Mouse (Mus musculus) midbrain, embryonic 10.5 days (tissue): ENCODE results near the gene Aldh1a2. TPM values are rescaled to one million over a fixed set of nuclear protein-coding genes. Genes with fewer than 3 reads are reported as not detected.

Experiments used
- DNase-seq: peaks from one replicate; pipeline ENCODE4 v3.0.0-alpha.2; 2017; ENCODE audit warnings: low spot score
- H3K27ac ChIP-seq: fragments of 300-500 bp; sonication (generic); replicated peaks from 2 replicates; pipeline ENCODE4 v1.5.1; 2016; ENCODE audit warnings: mild to moderate bottlenecking
- H3K27me3 ChIP-seq: fragments of 300-500 bp; sonication (generic); 2 replicates; pipeline ENCODE4 v1.6.1; 2016; ENCODE audit warnings: low read depth, mild to moderate bottlenecking; ENCODE audit not compliant: poor library complexity, severe bottlenecking
- H3K36me3 ChIP-seq: fragments of 300-500 bp; sonication (generic); 2 replicates; pipeline ENCODE4 v1.6.1; 2016; ENCODE audit warnings: mild to moderate bottlenecking, moderate library complexity
- H3K4me1 ChIP-seq: fragments of 300-500 bp; sonication (generic); 2 replicates; pipeline ENCODE4 v1.6.1; 2016
- H3K4me3 ChIP-seq: fragments of 300-500 bp; sonication (generic); 2 replicates; pipeline ENCODE4 v1.5.1; 2016; ENCODE audit warnings: mild to moderate bottlenecking, moderate library complexity
- H3K9me3 ChIP-seq: fragments of 300-500 bp; sonication (generic); replicated peaks from 2 replicates; pipeline ENCODE4 v1.6.1; 2016; ENCODE audit warnings: mild to moderate bottlenecking
- WGBS: fragments of 180-500 bp; shearing (Covaris S2); methylation state at CpG from one replicate; pipeline ENCODE4 v1.1.7; 2016; 5-methylcytosine and 5-hydroxymethylcytosine counted together
- polyA plus RNA-seq: library from polyadenylated mRNA; unstranded; fragments of >200 nt; fragmentation: Nextera tagmentation; extraction: Ambion mirVana; gene quantifications from 2 replicates; pipeline ENCODE4 v1.2.1, GENCODE M21; 2016

Gene Aldh1a2
- polyA plus RNA-seq, 1 experiment from 2014 or later: 0.81 TPM

DNA sequence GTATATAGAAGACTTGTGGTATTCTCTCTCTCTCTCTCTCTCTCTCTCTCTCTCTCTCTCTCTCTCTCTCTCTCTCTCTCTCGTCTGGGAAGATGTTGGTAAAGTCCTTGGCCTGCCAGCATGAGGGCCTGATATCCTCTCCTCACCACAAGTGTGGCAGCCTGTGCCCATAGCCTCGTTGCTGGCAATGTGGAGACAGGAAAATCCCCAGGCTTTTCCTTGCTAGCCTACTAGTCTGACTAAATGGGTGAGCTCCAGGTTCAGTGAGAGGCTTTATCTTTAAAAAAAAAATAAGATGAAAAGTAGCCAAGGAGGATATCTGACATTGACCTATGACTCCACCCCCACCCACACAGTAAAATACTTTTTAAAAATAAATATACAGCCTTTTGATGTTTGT lies 4.8 kb downstream of the Aldh1a2 start:
- 54% methylated on average over 2 of the region's 2 CpGs for WGBS
- no peak overlapping the region for H3K27ac ChIP-seq
- H3K9me3 ChIP-seq: no peaks in the 10 kb centered on the region
- no peak overlapping the region for H3K4me3 ChIP-seq
- H3K27me3 ChIP-seq: peaks cover 50% of the 10 kb centered on the region
- no peak for DNase-seq
- H3K4me1 ChIP-seq: peaks cover 12% of the 10 kb centered on the region
- H3K36me3 ChIP-seq: no peaks in the 10 kb centered on the region

- H3K27me3 ChIP-seq: peaks cover 48% of the 10 kb centered on the region
- DNase-seq: no peak
- H3K9me3 ChIP-seq: no peaks in the 10 kb centered on the region
- no peak overlapping the region for H3K27ac ChIP-seq
- WGBS: 30% methylated on average over 10 of the region's 10 CpGs
- H3K36me3 ChIP-seq: no peaks in the 10 kb centered on the region
- no peak overlapping the region for H3K4me3 ChIP-seq
- H3K4me1 ChIP-seq: peaks cover 15% of the 10 kb centered on the region
These were observed 11.8 kb downstream of the Aldh1a2 start for GRCm38 (mm10) chr9:71227226-71227970.

DNA sequence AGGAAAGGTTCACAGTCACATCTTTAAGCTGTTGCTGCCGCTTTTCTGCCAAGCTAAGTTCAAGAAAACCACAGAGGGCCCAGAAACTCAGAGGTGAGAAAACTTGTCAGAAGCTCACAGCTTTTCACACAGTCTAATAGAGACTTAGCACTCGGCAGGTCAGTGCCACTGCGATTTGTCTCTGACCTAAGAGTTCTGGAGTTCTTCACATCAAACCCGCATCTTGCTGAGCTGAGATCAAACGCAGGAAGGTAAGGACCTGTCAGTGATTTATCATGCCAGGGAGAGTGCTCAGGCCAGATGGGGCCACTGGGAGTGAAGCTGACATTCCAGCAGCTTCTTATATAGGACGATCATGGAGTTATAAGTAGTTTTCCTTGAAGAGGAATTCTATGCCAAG lies 14.4 kb downstream of the Aldh1a2 start:
- no peaks in the 10 kb centered on the region for H3K36me3 ChIP-seq
- DNase-seq: no peak
- 36% methylated on average over 6 of the region's 6 CpGs for WGBS
- H3K4me1 ChIP-seq: peaks cover 21% of the 10 kb centered on the region
- no peak overlapping the region for H3K27ac ChIP-seq
- H3K4me3 ChIP-seq: no peak overlapping the region
- no peaks in the 10 kb centered on the region for H3K9me3 ChIP-seq
- H3K27me3 ChIP-seq: peaks cover 55% of the 10 kb centered on the region

DNA sequence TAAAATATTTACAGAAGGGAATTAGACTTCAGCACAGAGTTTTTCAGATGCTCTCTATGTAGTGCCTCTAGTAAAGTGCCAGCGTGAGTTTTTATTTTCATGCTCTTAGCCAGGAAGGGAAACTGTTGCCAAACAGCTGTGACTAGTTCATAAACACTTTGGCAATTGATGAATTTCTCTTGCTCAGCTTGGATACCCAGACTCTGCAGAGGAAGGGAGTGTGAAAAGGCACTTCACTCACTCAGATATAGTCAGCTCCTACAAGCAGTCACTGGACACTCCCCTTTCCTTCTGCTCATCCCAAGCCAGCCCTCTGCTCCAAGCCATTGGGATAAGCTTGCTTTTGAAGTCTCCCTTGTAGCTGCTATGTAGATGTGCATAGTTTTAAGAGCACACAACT lies 21.0 kb downstream of the Aldh1a2 start:
- Histone ChIP-seq H3K27ac (no peak overlapping the region), H3K4me3 (no peak overlapping the region), H3K9me3 (no peaks in the 10 kb centered on the region), H3K4me1 (peaks cover 13% of the 10 kb centered on the region), H3K27me3 (peaks cover 16% of the 10 kb centered on the region; the same call in 1 of the 2 replicates), H3K36me3 (no peaks in the 10 kb centered on the region)
- DNase-seq: no peak
- 96% methylated on average over 1 of the region's 1 CpGs for WGBS

- H3K4me3 ChIP-seq: no peak overlapping the region
- WGBS: 82% methylated on average over 2 of the region's 2 CpGs
- no peak for DNase-seq
- H3K9me3 ChIP-seq: no peaks in the 10 kb centered on the region
- no peaks in the 10 kb centered on the region for H3K36me3 ChIP-seq
- no peak overlapping the region for H3K27ac ChIP-seq
- H3K4me1 ChIP-seq: peaks cover under 1% of the 10 kb centered on the region; the same call in 1 of the 2 replicates
- peaks cover 9% of the 10 kb centered on the region; the same call in 1 of the 2 replicates for H3K27me3 ChIP-seq
These were observed 24.3 kb downstream of the Aldh1a2 start for GRCm38 (mm10) chr9:71239926-71240325.

GRCm38 (mm10) chr9:71241515-71242411 lies 26.2 kb downstream of the Aldh1a2 start:
- H3K9me3 ChIP-seq: no peaks in the 10 kb centered on the region
- H3K36me3 ChIP-seq: no peaks in the 10 kb centered on the region
- no peak overlapping the region for H3K4me3 ChIP-seq
- no peak for DNase-seq
- WGBS: 89% methylated on average over 10 of the region's 10 CpGs
- no peak overlapping the region for H3K27ac ChIP-seq
- no peaks in the 10 kb centered on the region for H3K4me1 ChIP-seq
- 0 out of 2 replicates have a peak, but pooled peaks cover 5% of the 10 kb centered on the region for H3K27me3 ChIP-seq

DNA sequence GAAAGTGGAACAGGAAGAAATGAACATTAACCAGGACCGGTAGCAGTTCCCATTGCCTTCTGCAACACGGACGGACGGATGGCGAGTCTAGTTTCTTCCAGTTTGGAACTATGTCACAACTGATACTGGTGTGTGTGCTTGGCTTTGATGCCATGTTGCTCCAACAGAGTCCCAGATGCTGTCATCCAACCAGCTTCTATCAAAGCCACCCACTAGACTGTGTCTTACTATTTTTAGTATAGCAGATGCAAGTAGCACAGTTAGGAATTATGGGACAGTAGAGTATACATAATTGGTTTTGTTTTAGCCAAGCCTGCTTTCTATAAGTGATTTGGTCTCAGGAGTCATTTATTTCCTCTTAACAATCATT lies 26.8 kb downstream of the Aldh1a2 start:
- H3K36me3 ChIP-seq: no peaks in the 10 kb centered on the region
- WGBS: 95% methylated on average over 5 of the region's 5 CpGs
- H3K4me1 ChIP-seq: no peaks in the 10 kb centered on the region
- H3K27ac ChIP-seq: no peak overlapping the region
- H3K27me3 ChIP-seq: 0 out of 2 replicates have a peak, but pooled peaks cover under 1% of the 10 kb centered on the region
- H3K4me3 ChIP-seq: no peak overlapping the region
- DNase-seq: no peak
- no peaks in the 10 kb centered on the region for H3K9me3 ChIP-seq

DNA sequence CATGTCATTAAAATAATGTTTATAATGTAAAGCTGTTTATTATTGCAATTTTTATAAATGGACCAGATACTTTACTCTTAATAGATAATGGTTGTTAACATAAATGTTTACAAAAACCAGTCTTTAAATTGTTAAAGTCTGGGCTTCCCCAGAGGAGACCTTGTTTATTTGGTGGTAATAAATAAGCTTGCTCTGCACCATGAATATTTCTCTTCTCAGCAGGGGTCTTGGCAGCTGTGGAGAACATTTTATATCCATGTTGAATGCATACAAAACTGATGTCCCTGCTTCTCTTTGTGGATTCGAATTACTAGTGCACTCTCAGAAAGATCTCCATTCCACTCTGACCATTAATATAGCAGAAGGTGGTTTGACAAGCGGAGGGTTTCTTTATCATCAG lies 38.8 kb downstream of the Aldh1a2 start:
- WGBS: 91% methylated on average over 2 of the region's 2 CpGs

GRCm38 (mm10) chr9:71262711-71263110 lies 47.1 kb downstream of the Aldh1a2 start:
- no peaks in the 10 kb centered on the region for H3K4me1 ChIP-seq
- no peaks in the 10 kb centered on the region for H3K36me3 ChIP-seq
- no peak overlapping the region for H3K27ac ChIP-seq
- no peaks in the 10 kb centered on the region for H3K27me3 ChIP-seq
- WGBS: 78% methylated on average over 3 of the region's 3 CpGs
- no peak for DNase-seq
- no peak overlapping the region for H3K4me3 ChIP-seq
- H3K9me3 ChIP-seq: no peaks in the 10 kb centered on the region

More for the DNA sequence above, 38.8 kb downstream of the Aldh1a2 start:
- no peaks in the 10 kb centered on the region for H3K4me1 ChIP-seq
- no peaks in the 10 kb centered on the region for H3K27me3 ChIP-seq
- H3K9me3 ChIP-seq: no peaks in the 10 kb centered on the region
- H3K4me3 ChIP-seq: no peak overlapping the region
- no peaks in the 10 kb centered on the region for H3K36me3 ChIP-seq
- DNase-seq: no peak
- H3K27ac ChIP-seq: no peak overlapping the region

DNA sequence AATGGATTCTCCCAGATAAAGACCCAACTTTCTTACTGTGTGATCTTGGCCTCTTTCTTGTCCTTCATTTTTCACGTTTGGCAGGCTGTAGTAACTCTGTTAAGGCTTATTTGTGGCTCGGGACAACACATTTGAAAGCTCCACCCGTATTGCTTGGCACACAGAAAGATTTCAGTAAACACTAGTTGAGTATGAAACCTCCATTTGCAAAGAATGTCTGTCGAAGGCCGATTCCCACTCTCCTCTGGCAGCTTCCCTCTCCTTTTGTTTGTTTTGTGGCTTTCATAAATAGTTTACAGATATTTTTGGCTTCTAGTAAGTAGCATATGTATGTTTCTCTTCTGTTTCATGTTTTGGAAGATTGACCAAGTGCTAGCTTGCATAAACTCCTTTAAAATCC lies 54.1 kb downstream of the Aldh1a2 start:
- Histone ChIP-seq H3K27ac (no peak overlapping the region), H3K9me3 (no peaks in the 10 kb centered on the region), H3K4me3 (no peak overlapping the region), H3K27me3 (no peaks in the 10 kb centered on the region), H3K4me1 (no peaks in the 10 kb centered on the region), H3K36me3 (no peaks in the 10 kb centered on the region)
- WGBS: 86% methylated on average over 5 of the region's 5 CpGs
- DNase-seq: no peak

DNA sequence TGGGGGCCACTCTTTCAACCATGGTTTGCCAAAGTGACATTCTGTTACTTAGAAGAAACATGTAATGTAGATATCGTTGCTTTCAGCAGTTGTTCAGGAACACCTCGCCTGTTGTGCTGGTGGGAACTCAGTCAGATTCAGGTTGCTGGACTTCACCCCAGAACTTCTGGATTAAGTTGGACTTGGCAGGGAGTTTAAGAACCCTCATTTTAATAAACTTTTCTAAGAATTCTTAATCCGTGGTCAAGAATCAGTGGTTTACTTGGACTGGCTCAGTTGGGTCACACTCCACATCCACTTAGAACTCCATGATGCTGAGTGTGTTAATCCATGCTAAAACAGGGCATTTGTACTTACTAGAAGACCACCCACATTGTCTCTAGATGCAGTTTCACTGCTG lies 54.6 kb downstream of the Aldh1a2 start:
- no peak for DNase-seq

DNA sequence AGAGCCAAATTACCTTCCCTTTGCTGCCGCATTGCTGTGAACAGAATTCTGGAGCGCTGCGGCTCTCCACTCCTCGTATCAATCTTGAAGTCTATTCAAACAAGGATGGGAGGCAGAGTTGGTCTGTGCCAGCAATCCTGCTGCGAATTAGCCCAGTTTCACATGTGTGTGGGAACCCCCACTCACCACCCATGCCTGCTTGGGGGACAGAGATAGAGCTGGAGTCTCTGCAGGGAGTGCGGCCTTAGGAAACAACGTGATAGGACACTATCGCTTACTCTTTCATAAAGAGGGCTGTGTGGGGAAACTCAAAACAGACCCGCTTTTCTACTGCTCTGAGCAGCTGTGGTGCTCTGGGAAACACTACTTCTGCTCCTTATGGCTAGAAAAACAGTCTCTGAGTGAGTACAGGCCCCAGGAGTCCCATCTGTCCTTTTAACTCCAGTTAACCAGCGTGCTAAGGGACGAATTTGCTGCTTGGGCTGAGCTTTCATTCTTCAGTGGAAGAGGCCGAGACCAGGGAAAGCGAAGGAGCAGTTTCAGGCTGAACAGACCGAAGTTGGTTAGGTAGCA lies 60.6 kb downstream of the Aldh1a2 start:
- Histone ChIP-seq H3K36me3 (no peaks in the 10 kb centered on the region), H3K4me1 (no peaks in the 10 kb centered on the region), H3K4me3 (no peak overlapping the region), H3K27me3 (no peaks in the 10 kb centered on the region), H3K9me3 (no peaks in the 10 kb centered on the region), H3K27ac (no peak overlapping the region)
- 70% methylated on average over 14 of the region's 14 CpGs for WGBS
- DNase-seq: no peak

More for the DNA sequence above, 54.6 kb downstream of the Aldh1a2 start:
- no peaks in the 10 kb centered on the region for H3K27me3 ChIP-seq
- no peak overlapping the region for H3K4me3 ChIP-seq
- H3K36me3 ChIP-seq: no peaks in the 10 kb centered on the region
- H3K4me1 ChIP-seq: no peaks in the 10 kb centered on the region
- no peak overlapping the region for H3K27ac ChIP-seq
- 87% methylated on average over 3 of the region's 3 CpGs for WGBS
- no peaks in the 10 kb centered on the region for H3K9me3 ChIP-seq
